ENCODE assay signal across 9 mouse cellular contexts in genomic region chr5:85239509-85240031, GRCm38 (mm10).
DNase-seq lines count a peak whose midpoint lies in the region; ATAC-seq lines count a peak whose summit lies in the region.
"Had no signal": no experiment of that assay in that cellular context is flagged by ENCODE, and none has a peak within 500 bp of the region (broad histone marks: within the 10 kb centered on the region; RNA-seq: fewer than 3 reads in every experiment).

No protein-coding gene starts in this region.

- H3K4me2 ChIP-seq in midbrain, embryonic 13.5 days (replicated peaks), result no peak overlapping the region

- intact Hi-C loops in heart, postnatal 36 days (cut with DNase I), result no loop called here

- WGBS in midbrain, embryonic 13.5 days, result 37% methylated on average over 3 of the region's 3 CpGs

- ATAC-seq in midbrain, embryonic 13.5 days, result peak; percentile 98

- H3K4me1 ChIP-seq in midbrain, embryonic 13.5 days (replicated peaks), result no peaks in the 10 kb centered on the region; the same call in 1 of the 2 replicates

- no peaks in the 10 kb centered on the region for H3K27me3 ChIP-seq in midbrain, embryonic 13.5 days

- no peak overlapping the region for H3K4me3 ChIP-seq in midbrain, embryonic 13.5 days (replicated peaks)

- no peaks in the 10 kb centered on the region for H3K36me3 ChIP-seq in midbrain, embryonic 13.5 days

- H3K9ac ChIP-seq in midbrain, embryonic 13.5 days (replicated peaks), result no peak overlapping the region

- H3K27ac ChIP-seq in midbrain, embryonic 13.5 days, result no peak overlapping the region

- peak; percentile 65 to 76 for DNase-seq in cerebellum, postnatal 10 days
- no peak for DNase-seq in cerebellum, adult 9-10 months
- DNase-seq in right cerebral cortex, adult 18-20 months, result peak; percentile 1
- DNase-seq in right cerebral cortex, postnatal 25 days, result no peak
- DNase-seq in heart, postnatal 36 days, result no peak
- DNase-seq in natural killer cell, adult 2 months (ENCODE audit: low spot score in 2 of 2), result no peak
- DNase-seq in urinary bladder, postnatal 4 days (ENCODE audit: low spot score in 2 of 2), result no peak
- DNase-seq: lung, postnatal 4 days had no signal

- no peaks in the 10 kb centered on the region for H3K9me3 ChIP-seq in midbrain, embryonic 13.5 days

Comparison
In these comparisons a context has a peak if more than half of its experiments do, and no peak if none do; other contexts are left out.
1. DNase-seq: peak in cerebellum, postnatal 10 days (2 of 2) and right cerebral cortex, adult 18-20 months (single experiment); none in cerebellum, adult 9-10 months (single experiment), right cerebral cortex, postnatal 25 days (single experiment), heart, postnatal 36 days (0 of 2), natural killer cell, adult 2 months (0 of 2) and urinary bladder, postnatal 4 days (0 of 2).